Mouse (Mus musculus): ENCODE data around the gene Atp2b1. TPM values are rescaled to one million over a fixed set of nuclear protein-coding genes. Genes with fewer than 3 reads are reported as not detected.

Atp2b1 gene
- polyA plus RNA-seq, 1 experiment from 2014 or later = 76.4 TPM

DNA sequence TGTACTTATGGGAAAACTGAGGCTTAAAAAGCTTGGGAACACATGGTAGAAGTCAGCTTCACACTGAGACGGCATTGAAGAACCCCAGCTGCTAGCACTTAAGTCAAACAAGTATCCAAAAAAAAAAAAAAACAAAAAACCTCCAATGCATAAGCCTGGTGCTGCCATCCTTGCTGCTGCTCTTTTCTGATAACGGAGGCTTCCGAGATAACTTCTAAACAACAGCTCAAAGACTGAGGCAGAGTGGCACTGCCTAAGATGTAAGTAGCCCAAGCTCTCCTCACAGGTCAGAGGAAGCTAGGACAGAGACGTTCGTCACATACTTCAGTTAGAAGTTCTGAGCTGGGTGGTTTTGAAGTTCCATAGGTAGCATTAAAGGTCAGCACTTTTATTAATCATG, 113.3 kb downstream of the Atp2b1 start:
- H3K36me3 ChIP-seq (ENCODE audit: control insufficient read depth, insufficient read depth, low read length) = no peaks in the 10 kb centered on the region
- no peak overlapping the region for H3K27ac ChIP-seq (ENCODE audit: low read depth, low read length)
- no peak overlapping the region for H3K9ac ChIP-seq (ENCODE audit: low read length)
- no peaks in the 10 kb centered on the region for H3K4me1 ChIP-seq (ENCODE audit: control insufficient read depth, insufficient read depth, low read length)
- ATAC-seq (ENCODE audit: low FRiP score) (no peak), DNase-seq (ENCODE audit: low spot score, missing footprints) (no peak)
- H3K9me3 ChIP-seq (ENCODE audit: control insufficient read depth, low read length) = no peaks in the 10 kb centered on the region
- no peaks in the 10 kb centered on the region for H3K27me3 ChIP-seq (ENCODE audit: control insufficient read depth, insufficient read depth, low read length)
- 91% methylated on average over 5 of the region's 5 CpGs for WGBS
- no peak overlapping the region for H3K4me2 ChIP-seq
- H3K4me3 ChIP-seq (ENCODE audit: low read depth, low read length) = no peak overlapping the region

DNA sequence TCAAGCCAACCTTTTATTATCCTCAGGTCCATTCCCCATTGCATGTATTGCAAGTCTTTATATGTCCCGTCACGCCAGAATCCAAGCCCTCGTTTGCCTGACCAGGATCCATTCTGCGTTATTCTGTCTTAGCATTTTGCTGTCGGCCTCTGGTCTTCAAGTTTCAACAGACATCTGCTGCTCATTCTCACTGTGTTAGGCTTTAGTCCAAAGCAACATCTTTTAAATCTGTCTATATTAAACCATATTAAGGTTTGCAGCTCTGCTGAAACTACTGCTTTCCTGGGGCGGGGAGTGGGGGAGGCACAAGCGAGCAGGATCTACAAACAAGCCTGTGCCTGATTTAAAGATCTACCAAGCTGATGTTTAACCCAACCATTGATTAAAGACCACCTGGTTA, 115.6 kb downstream of the Atp2b1 start:
- H3K4me2 ChIP-seq = no peak overlapping the region
- 96% methylated on average over 7 of the region's 7 CpGs for WGBS
- H3K9me3 ChIP-seq (ENCODE audit: control insufficient read depth, low read length) = no peaks in the 10 kb centered on the region
- H3K9ac ChIP-seq (ENCODE audit: low read length) = no peak overlapping the region
- DNase-seq (ENCODE audit: low spot score, missing footprints) (no peak), ATAC-seq (ENCODE audit: low FRiP score) (no peak)
- no peak overlapping the region for H3K27ac ChIP-seq (ENCODE audit: low read depth, low read length)
- no peaks in the 10 kb centered on the region for H3K4me1 ChIP-seq (ENCODE audit: control insufficient read depth, insufficient read depth, low read length)
- H3K36me3 ChIP-seq (ENCODE audit: control insufficient read depth, insufficient read depth, low read length) = no peaks in the 10 kb centered on the region
- no peaks in the 10 kb centered on the region for H3K27me3 ChIP-seq (ENCODE audit: control insufficient read depth, insufficient read depth, low read length)
- no peak overlapping the region for H3K4me3 ChIP-seq (ENCODE audit: low read depth, low read length)

DNA sequence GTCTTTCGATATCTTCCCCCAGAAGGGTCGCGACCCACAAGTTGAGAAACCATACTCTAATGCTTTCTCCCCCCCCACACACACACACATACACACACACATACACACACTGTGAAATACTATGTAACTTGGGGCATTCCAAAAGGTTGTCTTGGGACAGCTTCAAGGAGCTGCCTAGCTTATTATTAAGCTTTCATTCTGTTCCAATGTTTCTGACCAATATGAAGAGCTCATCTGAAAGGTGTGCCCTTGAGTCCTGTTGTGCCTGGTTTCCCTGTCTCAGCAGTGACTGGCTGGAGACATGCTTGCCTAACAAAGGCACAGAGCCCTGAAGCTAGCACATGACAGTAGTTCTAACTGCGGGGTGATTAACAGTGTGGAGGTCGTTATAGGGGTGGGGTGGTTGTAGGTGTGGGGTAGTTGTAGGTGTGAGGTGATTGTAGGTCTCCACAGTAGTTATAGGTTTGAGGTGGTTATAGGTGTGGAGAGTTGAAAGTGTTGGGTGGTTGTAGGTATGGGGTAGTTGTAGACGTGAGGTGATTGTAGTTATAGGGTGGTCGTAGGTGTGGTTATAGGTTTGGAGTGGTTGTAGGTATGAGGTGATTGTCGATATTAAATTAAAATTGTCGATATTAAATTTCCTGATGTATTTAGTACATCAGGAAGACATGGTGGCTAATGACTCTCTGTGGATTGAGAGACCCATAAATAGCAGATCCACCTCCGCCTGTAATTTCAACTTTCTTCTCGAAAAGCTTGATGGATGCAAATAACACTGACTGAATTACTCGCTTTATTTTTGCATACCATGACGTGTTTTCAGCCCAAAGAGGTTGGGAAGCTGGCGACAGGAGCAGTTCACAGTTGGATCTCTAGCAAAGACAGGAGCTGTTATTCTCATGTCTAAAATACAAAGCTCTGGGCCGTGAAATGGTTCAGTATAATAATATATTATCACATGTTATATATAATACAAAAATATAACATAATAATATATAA, 119.9 kb downstream of the Atp2b1 start:
- no peak overlapping the region for H3K4me2 ChIP-seq
- ATAC-seq (ENCODE audit: low FRiP score) (no peak), DNase-seq (ENCODE audit: low spot score, missing footprints) (no peak)
- no peaks in the 10 kb centered on the region for H3K9me3 ChIP-seq (ENCODE audit: control insufficient read depth, low read length)
- H3K27me3 ChIP-seq (ENCODE audit: control insufficient read depth, insufficient read depth, low read length) = no peaks in the 10 kb centered on the region
- WGBS = 94% methylated on average over 15 of the region's 15 CpGs
- no peak overlapping the region for H3K4me3 ChIP-seq (ENCODE audit: low read depth, low read length)
- H3K36me3 ChIP-seq (ENCODE audit: control insufficient read depth, insufficient read depth, low read length) = no peaks in the 10 kb centered on the region
- no peaks in the 10 kb centered on the region for H3K4me1 ChIP-seq (ENCODE audit: control insufficient read depth, insufficient read depth, low read length)
- H3K27ac ChIP-seq (ENCODE audit: low read depth, low read length) = no peak overlapping the region
- H3K9ac ChIP-seq (ENCODE audit: low read length) = no peak overlapping the region

DNA sequence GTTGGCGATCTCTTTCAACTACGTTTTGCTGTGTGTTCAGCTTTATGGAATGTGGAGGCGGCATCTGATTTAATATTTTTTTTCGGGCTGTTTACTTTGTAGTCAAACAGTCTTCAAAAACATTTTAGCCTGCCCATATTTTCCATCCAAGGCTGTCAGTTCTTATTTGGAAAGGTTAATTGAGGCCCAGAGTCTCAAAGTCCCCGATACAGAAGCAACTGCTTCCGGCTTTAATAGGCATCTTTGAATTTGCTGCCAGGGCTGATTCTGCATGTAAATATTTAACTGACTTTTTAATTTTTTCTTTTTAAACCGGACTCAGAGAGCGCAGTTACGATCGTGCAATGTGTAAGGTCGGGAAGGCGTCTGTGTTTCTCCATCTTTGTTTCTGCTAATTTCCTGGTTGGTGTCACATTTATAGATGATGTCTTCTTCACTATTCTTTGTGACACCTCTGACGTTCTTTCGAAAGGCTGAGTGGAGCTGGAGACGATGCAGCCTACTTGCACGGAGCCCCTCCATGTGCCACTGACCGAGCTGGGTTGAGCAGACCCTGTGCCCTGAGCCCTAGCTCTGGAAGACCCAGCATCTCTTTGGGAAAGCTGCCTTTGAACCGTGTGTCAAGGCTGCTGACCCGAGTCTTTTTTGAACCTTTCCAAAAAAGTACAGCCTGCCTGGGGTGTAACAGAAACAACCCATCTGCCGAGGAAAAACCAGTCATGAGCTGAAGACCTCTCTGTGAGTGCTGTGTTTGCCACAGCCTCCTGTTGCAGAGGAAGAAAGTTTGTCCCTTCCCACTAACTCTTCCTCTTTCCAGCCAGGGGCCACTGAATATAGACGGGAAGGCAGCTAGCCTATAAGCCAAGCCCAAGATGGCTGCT, 123.2 kb downstream of the Atp2b1 start:
- no peak overlapping the region for H3K4me2 ChIP-seq
- H3K9me3 ChIP-seq (ENCODE audit: control insufficient read depth, low read length) = no peaks in the 10 kb centered on the region
- 88% methylated on average over 21 of the region's 21 CpGs for WGBS
- H3K27me3 ChIP-seq (ENCODE audit: control insufficient read depth, insufficient read depth, low read length) = no peaks in the 10 kb centered on the region
- peak; percentile 59 for DNase-seq (ENCODE audit: low spot score, missing footprints)
- no peak overlapping the region for H3K9ac ChIP-seq (ENCODE audit: low read length)
- no peak overlapping the region for H3K4me3 ChIP-seq (ENCODE audit: low read depth, low read length)
- H3K36me3 ChIP-seq (ENCODE audit: control insufficient read depth, insufficient read depth, low read length) = no peaks in the 10 kb centered on the region
- ATAC-seq (ENCODE audit: low FRiP score) = no peak
- no peaks in the 10 kb centered on the region for H3K4me1 ChIP-seq (ENCODE audit: control insufficient read depth, insufficient read depth, low read length)
- no peak overlapping the region for H3K27ac ChIP-seq (ENCODE audit: low read depth, low read length)

DNA sequence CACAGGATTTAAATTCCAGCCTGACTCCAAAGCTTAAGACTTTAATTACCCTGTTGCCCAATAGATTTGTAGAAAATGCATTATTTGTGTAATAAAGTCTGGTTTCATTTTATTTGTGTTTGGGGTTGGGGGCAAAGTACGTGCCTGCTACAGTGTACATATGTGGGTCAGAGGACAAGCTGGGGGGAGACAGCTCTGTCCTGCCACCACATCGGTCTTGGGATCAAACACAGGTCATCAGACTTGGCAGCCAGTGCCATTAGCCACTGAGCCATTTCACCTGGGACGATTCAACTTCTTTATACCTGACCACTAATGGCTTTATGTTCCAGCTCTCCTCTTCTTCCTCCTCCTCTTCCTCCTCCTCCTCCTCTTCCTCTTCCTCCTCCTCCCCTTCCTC, 124.7 kb downstream of the Atp2b1 start:
- Histone ChIP-seq H3K9ac (ENCODE audit: low read length) (no peak overlapping the region), H3K27me3 (ENCODE audit: control insufficient read depth, insufficient read depth, low read length) (no peaks in the 10 kb centered on the region), H3K27ac (ENCODE audit: low read depth, low read length) (no peak overlapping the region), H3K4me1 (ENCODE audit: control insufficient read depth, insufficient read depth, low read length) (no peaks in the 10 kb centered on the region), H3K4me2 (no peak overlapping the region), H3K36me3 (ENCODE audit: control insufficient read depth, insufficient read depth, low read length) (no peaks in the 10 kb centered on the region), H3K4me3 (ENCODE audit: low read depth, low read length) (no peak overlapping the region), H3K9me3 (ENCODE audit: control insufficient read depth, low read length) (no peaks in the 10 kb centered on the region)
- DNase-seq (ENCODE audit: low spot score, missing footprints) = peak; percentile 62
- 82% methylated on average over 3 of the region's 3 CpGs for WGBS
- no peak for ATAC-seq (ENCODE audit: low FRiP score)

DNA sequence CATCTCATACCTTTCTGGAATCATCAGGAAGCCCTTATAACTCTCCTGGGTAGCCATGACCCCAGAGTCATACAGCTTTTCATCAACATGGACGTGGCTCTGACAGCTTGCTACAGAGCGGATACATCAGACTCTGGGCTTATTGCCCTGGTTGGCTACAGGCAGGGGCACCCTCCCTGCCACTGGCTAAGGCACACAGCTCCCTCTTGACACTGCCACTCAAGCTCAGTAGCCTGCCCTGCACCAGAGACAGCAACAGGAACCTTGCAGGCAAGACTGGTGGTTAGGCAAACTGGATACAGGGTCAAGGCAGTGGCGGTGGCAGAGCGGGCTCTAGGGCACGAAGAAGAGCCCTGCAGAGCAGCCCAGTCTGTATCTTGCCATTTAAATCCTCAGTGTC, 126.0 kb downstream of the Atp2b1 start:
- H3K9ac ChIP-seq (ENCODE audit: low read length) = no peak overlapping the region
- no peaks in the 10 kb centered on the region for H3K36me3 ChIP-seq (ENCODE audit: control insufficient read depth, insufficient read depth, low read length)
- H3K27ac ChIP-seq (ENCODE audit: low read depth, low read length) = no peak overlapping the region
- DNase-seq (ENCODE audit: low spot score, missing footprints) = peak; percentile 23
- ATAC-seq (ENCODE audit: low FRiP score) = no peak
- no peaks in the 10 kb centered on the region for H3K27me3 ChIP-seq (ENCODE audit: control insufficient read depth, insufficient read depth, low read length)
- no peak overlapping the region for H3K4me2 ChIP-seq
- WGBS = 88% methylated on average over 5 of the region's 5 CpGs
- no peaks in the 10 kb centered on the region for H3K4me1 ChIP-seq (ENCODE audit: control insufficient read depth, insufficient read depth, low read length)
- H3K9me3 ChIP-seq (ENCODE audit: control insufficient read depth, low read length) = no peaks in the 10 kb centered on the region
- H3K4me3 ChIP-seq (ENCODE audit: low read depth, low read length) = no peak overlapping the region

DNA sequence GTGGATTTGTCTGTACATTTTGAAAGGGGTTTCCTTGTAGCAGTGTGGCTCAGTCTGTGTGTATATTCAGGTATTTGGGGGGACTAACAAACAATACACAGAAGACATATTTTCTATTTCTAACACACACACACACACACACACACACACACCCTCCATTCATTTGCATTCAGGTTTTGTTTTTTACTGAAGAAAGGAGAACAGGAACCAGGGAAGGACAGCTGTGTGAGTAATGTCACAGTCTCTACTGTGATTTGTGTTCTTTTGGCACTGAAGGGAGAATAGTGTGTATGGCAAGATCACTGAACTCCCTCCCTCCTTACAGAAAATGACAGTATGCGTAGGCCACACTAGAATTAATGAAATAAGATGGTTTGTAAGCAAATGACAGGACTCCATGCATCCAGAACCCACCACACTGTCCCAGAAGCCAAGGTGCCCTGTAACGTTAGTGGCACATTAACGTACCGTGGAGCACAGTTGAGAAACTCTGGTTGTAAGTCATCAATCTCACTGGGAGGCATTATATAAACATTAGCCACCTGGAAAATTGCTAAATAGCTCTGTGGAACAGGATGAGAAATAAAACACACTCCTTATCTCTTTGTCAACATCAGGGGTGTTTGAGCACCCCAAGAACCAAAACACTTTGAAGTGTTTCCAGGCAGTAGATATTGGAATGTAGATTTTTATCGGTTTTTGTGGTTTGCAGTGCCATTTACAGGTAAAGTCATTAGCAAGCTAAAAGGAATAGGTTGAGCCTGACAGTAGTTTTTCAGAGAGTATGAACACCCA, 132.7 kb downstream of the Atp2b1 start:
- ATAC-seq (ENCODE audit: low FRiP score) = no peak

DNA sequence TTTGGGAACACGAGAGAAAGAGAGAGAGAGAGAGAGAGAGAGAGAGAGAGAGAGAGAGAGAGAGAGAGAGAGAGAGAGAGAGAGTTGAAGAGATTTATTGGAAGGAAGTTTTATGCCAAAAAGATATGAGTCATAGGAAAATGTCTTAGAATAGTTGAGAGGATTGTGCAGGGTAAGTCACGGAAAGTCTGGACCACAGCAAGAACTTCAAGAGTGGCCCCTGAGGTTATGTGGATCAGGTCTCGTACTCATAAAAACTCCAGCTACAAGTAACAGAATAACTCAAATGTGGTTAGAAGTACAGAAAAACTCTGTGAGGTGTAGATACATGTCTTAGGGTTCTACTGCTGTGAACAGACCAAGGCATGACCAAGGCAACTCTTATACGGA, 133.3 kb downstream of the Atp2b1 start:
- Histone ChIP-seq H3K4me1 (ENCODE audit: control insufficient read depth, insufficient read depth, low read length) (no peaks in the 10 kb centered on the region), H3K27ac (ENCODE audit: low read depth, low read length) (no peak overlapping the region), H3K4me2 (no peak overlapping the region), H3K9me3 (ENCODE audit: control insufficient read depth, low read length) (no peaks in the 10 kb centered on the region), H3K9ac (ENCODE audit: low read length) (no peak overlapping the region), H3K36me3 (ENCODE audit: control insufficient read depth, insufficient read depth, low read length) (no peaks in the 10 kb centered on the region), H3K27me3 (ENCODE audit: control insufficient read depth, insufficient read depth, low read length) (no peaks in the 10 kb centered on the region), H3K4me3 (ENCODE audit: low read depth, low read length) (no peak overlapping the region)
- no peak for ATAC-seq (ENCODE audit: low FRiP score)
- 82% methylated on average over 4 of the region's 4 CpGs for WGBS
- DNase-seq (ENCODE audit: low spot score, missing footprints) = peak; percentile 28

More for the DNA sequence above, 132.7 kb downstream of the Atp2b1 start:
- H3K4me2 ChIP-seq = no peak overlapping the region
- H3K4me1 ChIP-seq (ENCODE audit: control insufficient read depth, insufficient read depth, low read length) = no peaks in the 10 kb centered on the region
- H3K9me3 ChIP-seq (ENCODE audit: control insufficient read depth, low read length) = no peaks in the 10 kb centered on the region
- H3K27ac ChIP-seq (ENCODE audit: low read depth, low read length) = no peak overlapping the region
- H3K9ac ChIP-seq (ENCODE audit: low read length) = no peak overlapping the region
- H3K4me3 ChIP-seq (ENCODE audit: low read depth, low read length) = no peak overlapping the region
- 85% methylated on average over 5 of the region's 5 CpGs for WGBS
- H3K36me3 ChIP-seq (ENCODE audit: control insufficient read depth, insufficient read depth, low read length) = no peaks in the 10 kb centered on the region
- H3K27me3 ChIP-seq (ENCODE audit: control insufficient read depth, insufficient read depth, low read length) = no peaks in the 10 kb centered on the region
- DNase-seq (ENCODE audit: low spot score, missing footprints) = peak; percentile 47

All from midbrain, embryonic 11.5 days (tissue).